Mouse (Mus musculus) mouse trophoblast stem cell (cell line): ENCODE results near the gene Sox6.

Source experiments
- in situ Hi-C, 2 experiments: fragments of 300-500 bp; cut with MseI, MboI; formaldehyde crosslinking; loops; 2 replicates in 1 of 2; 3 replicates in 1 of 2; pipeline ENCODE4 v1.15.1; 2025

Gene Sox6

GRCm38 (mm10) chr7:115566818-115567217 lies 471.8 kb downstream of the Sox6 start:
- in situ Hi-C loops, result no loop called here

- in situ Hi-C loops, result no loop called here
Measured at GRCm38 (mm10) chr7:115565060-115565426, 473.6 kb downstream of the Sox6 start.

GRCm38 (mm10) chr7:115564359-115565059 lies 474.1 kb downstream of the Sox6 start:
- in situ Hi-C loops, result no loop called here

- in situ Hi-C loops, result no loop called here
Measured at GRCm38 (mm10) chr7:115556677-115557076, 481.9 kb downstream of the Sox6 start.

- in situ Hi-C loops, result no loop called here
Measured at GRCm38 (mm10) chr7:115550197-115550804, 488.3 kb downstream of the Sox6 start.

- in situ Hi-C loops, result no loop called here
Measured at GRCm38 (mm10) chr7:115549670-115550069, 488.9 kb downstream of the Sox6 start.

GRCm38 (mm10) chr7:115545585-115546374 lies 492.8 kb downstream of the Sox6 start:
- in situ Hi-C loops, result no loop called here

GRCm38 (mm10) chr7:115543596-115543995 lies 495.0 kb downstream of the Sox6 start:
- in situ Hi-C loops, result no loop called here

GRCm38 (mm10) chr7:115540261-115540660 lies 498.3 kb downstream of the Sox6 start:
- in situ Hi-C loops, result no loop called here

GRCm38 (mm10) chr7:115539003-115539402 lies 499.6 kb downstream of the Sox6 start:
- in situ Hi-C loops, result no loop called here

- in situ Hi-C loops, result no loop called here
Measured at GRCm38 (mm10) chr7:115537636-115538035, 501.0 kb downstream of the Sox6 start.

GRCm38 (mm10) chr7:115536521-115536920 lies 502.1 kb downstream of the Sox6 start:
- in situ Hi-C loops, result no loop called here

- in situ Hi-C loops, result no loop called here
Measured at GRCm38 (mm10) chr7:115531875-115532274, 506.7 kb downstream of the Sox6 start.

- in situ Hi-C loops, result no loop called here
Measured at GRCm38 (mm10) chr7:115531217-115531616, 507.4 kb downstream of the Sox6 start.

- in situ Hi-C loops, result no loop called here
Measured at GRCm38 (mm10) chr7:115517701-115518100, 520.9 kb downstream of the Sox6 start.

- in situ Hi-C loops, result no loop called here
Measured at GRCm38 (mm10) chr7:115513681-115514080, 524.9 kb downstream of the Sox6 start.

GRCm38 (mm10) chr7:115511777-115512176 lies 526.8 kb downstream of the Sox6 start:
- in situ Hi-C loops, result no loop called here

- in situ Hi-C loops, result no loop called here
Measured at GRCm38 (mm10) chr7:115511091-115511490, 527.5 kb downstream of the Sox6 start.

GRCm38 (mm10) chr7:115510045-115510444 lies 528.6 kb downstream of the Sox6 start:
- in situ Hi-C loops, result no loop called here

GRCm38 (mm10) chr7:115506385-115506784 lies 532.2 kb downstream of the Sox6 start:
- in situ Hi-C loops, result no loop called here

- in situ Hi-C loops, result no loop called here
Measured at GRCm38 (mm10) chr7:115501497-115501896, 537.1 kb downstream of the Sox6 start.

- in situ Hi-C loops, result no loop called here
Measured at GRCm38 (mm10) chr7:115500825-115501224, 537.8 kb downstream of the Sox6 start.

- in situ Hi-C loops, result no loop called here
Measured at GRCm38 (mm10) chr7:115500170-115500569, 538.4 kb downstream of the Sox6 start.
